Mouse (Mus musculus): ENCODE measurements around the gene Ankrd66. TPM values are rescaled to one million over a fixed set of nuclear protein-coding genes. Genes with fewer than 3 reads are reported as not detected.

Gene Ankrd66
- polyA plus RNA-seq (2021): not detected

GRCm38 (mm10) chr17:43543539-43543938 lies at the start of gene Ankrd66:
TSS of gene Ankrd66 (minus strand) at chr17:43543639.
- DNase-seq (ENCODE audit: low read depth, low spot score) (no peak), ATAC-seq (no peak)
- CTCF ChIA-PET: no interaction called here
- in situ Hi-C loops (cut with MboI; ENCODE audit: low pct_unique_long_range_greater_than_20kb): no loop called here
- POLR2A ChIA-PET: no interaction called here
- no peaks in the 10 kb centered on the region for H3K27me3 ChIP-seq
- no peak for TF ChIP-seq CTCF (IDR thresholded peaks at IDR 0.05)

- ChIA-PET POLR2A (interaction anchor here (0.9 kb wide), 1 partner anchor 9 kb away, joined by 3 read pairs; no protein-coding TSS in a partner anchor), CTCF (interaction anchor here (1.1 to 1.8 kb wide), 3 partner anchors 9 to 73 kb away, joined by 3 to 6 read pairs (median 3); no protein-coding TSS in a partner anchor)
- ATAC-seq: peak; percentile 87
- in situ Hi-C loops (cut with MboI; ENCODE audit: low pct_unique_long_range_greater_than_20kb): loop anchor here (10.0 kb wide), 1 partner anchor 58 kb away; no protein-coding TSS in a partner anchor
- DNase-seq (ENCODE audit: low read depth, low spot score): peak; percentile 59
- no peaks in the 10 kb centered on the region for H3K27me3 ChIP-seq
- no peak for TF ChIP-seq CTCF (IDR thresholded peaks at IDR 0.05)
Measured at GRCm38 (mm10) chr17:43592296-43593291, 49.2 kb upstream of the Ankrd66 start.

- ATAC-seq: no peak
- TF ChIP-seq CTCF (IDR thresholded peaks at IDR 0.05): no peak
Measured at GRCm38 (mm10) chr17:43590531-43590930, 47.1 kb upstream of the Ankrd66 start.

GRCm38 (mm10) chr17:43589750-43590149 lies 46.3 kb upstream of the Ankrd66 start:
- ChIA-PET CTCF (no interaction called here), POLR2A (no interaction called here)
- no peak for TF ChIP-seq CTCF (IDR thresholded peaks at IDR 0.05)
- in situ Hi-C loops (cut with MboI; ENCODE audit: low pct_unique_long_range_greater_than_20kb): loop anchor here (10.0 kb wide), 1 partner anchor 55 kb away; no protein-coding TSS in a partner anchor
- ATAC-seq (no peak), DNase-seq (ENCODE audit: low read depth, low spot score) (no peak)
- no peaks in the 10 kb centered on the region for H3K27me3 ChIP-seq

More at GRCm38 (mm10) chr17:43590531-43590930, 47.1 kb upstream of the Ankrd66 start:
- POLR2A ChIA-PET: no interaction called here
- CTCF ChIA-PET: no interaction called here
- no peaks in the 10 kb centered on the region for H3K27me3 ChIP-seq
- no peak for DNase-seq (ENCODE audit: low read depth, low spot score)
- in situ Hi-C loops (cut with MboI; ENCODE audit: low pct_unique_long_range_greater_than_20kb): loop anchor here (10.0 kb wide), 1 partner anchor 56 kb away; no protein-coding TSS in a partner anchor

GRCm38 (mm10) chr17:43587278-43587677 lies 43.8 kb upstream of the Ankrd66 start:
- ChIA-PET CTCF (no interaction called here), POLR2A (no interaction called here)
- in situ Hi-C loops (cut with MboI; ENCODE audit: low pct_unique_long_range_greater_than_20kb): no loop called here
- ATAC-seq: no peak
- no peak for TF ChIP-seq CTCF (IDR thresholded peaks at IDR 0.05)
- no peaks in the 10 kb centered on the region for H3K27me3 ChIP-seq
- no peak for DNase-seq (ENCODE audit: low read depth, low spot score)

GRCm38 (mm10) chr17:43584771-43585170 lies 41.3 kb upstream of the Ankrd66 start:
- DNase-seq (ENCODE audit: low read depth, low spot score): no peak
- no peak for TF ChIP-seq CTCF (IDR thresholded peaks at IDR 0.05)
- CTCF ChIA-PET: no interaction called here
- in situ Hi-C loops (cut with MboI; ENCODE audit: low pct_unique_long_range_greater_than_20kb): no loop called here
- POLR2A ChIA-PET: no interaction called here
- H3K27me3 ChIP-seq: no peaks in the 10 kb centered on the region
- ATAC-seq: no peak

GRCm38 (mm10) chr17:43581012-43581467 lies 37.6 kb upstream of the Ankrd66 start:
- POLR2A ChIA-PET: no interaction called here
- in situ Hi-C loops (cut with MboI; ENCODE audit: low pct_unique_long_range_greater_than_20kb): no loop called here
- CTCF ChIA-PET: interaction anchor here (1.0 to 1.3 kb wide), 4 partner anchors 9 to 317 kb away, joined by 4 to 6 read pairs (median 4); no protein-coding TSS in a partner anchor
- ATAC-seq (no peak), DNase-seq (ENCODE audit: low read depth, low spot score) (no peak)
- no peak for TF ChIP-seq CTCF (IDR thresholded peaks at IDR 0.05)
- no peaks in the 10 kb centered on the region for H3K27me3 ChIP-seq

GRCm38 (mm10) chr17:43580456-43580855 lies 37.0 kb upstream of the Ankrd66 start:
- in situ Hi-C loops (cut with MboI; ENCODE audit: low pct_unique_long_range_greater_than_20kb): no loop called here
- POLR2A ChIA-PET: no interaction called here
- CTCF ChIA-PET: interaction anchor here (1.0 to 1.1 kb wide), 2 partner anchors 10 to 317 kb away, joined by 4 to 6 read pairs; no protein-coding TSS in a partner anchor

GRCm38 (mm10) chr17:43573624-43574073 lies 30.2 kb upstream of the Ankrd66 start:
- POLR2A ChIA-PET: no interaction called here

More at GRCm38 (mm10) chr17:43580456-43580855, 37.0 kb upstream of the Ankrd66 start:
- H3K27me3 ChIP-seq: no peaks in the 10 kb centered on the region
- no peak for TF ChIP-seq CTCF (IDR thresholded peaks at IDR 0.05)
- no peak for ATAC-seq
- DNase-seq (ENCODE audit: low read depth, low spot score): no peak

GRCm38 (mm10) chr17:43569287-43569686 lies 25.8 kb upstream of the Ankrd66 start:
- in situ Hi-C loops (cut with MboI; ENCODE audit: low pct_unique_long_range_greater_than_20kb): no loop called here
- ATAC-seq (no peak), DNase-seq (ENCODE audit: low read depth, low spot score) (no peak)
- ChIA-PET CTCF (interaction anchor here (1.4 to 1.5 kb wide), 2 partner anchors 12 kb away, joined by 4 to 6 read pairs; no protein-coding TSS in a partner anchor), POLR2A (interaction anchor here (0.9 kb wide), 1 partner anchor 12 kb away, joined by 4 read pairs; no protein-coding TSS in a partner anchor)
- TF ChIP-seq CTCF (IDR thresholded peaks at IDR 0.05): no peak
- no peaks in the 10 kb centered on the region for H3K27me3 ChIP-seq

More at GRCm38 (mm10) chr17:43573624-43574073, 30.2 kb upstream of the Ankrd66 start:
- DNase-seq (ENCODE audit: low read depth, low spot score) (no peak), ATAC-seq (no peak)
- CTCF ChIA-PET: interaction anchor here (1.1 kb wide), 1 partner anchor 10 kb away, joined by 3 read pairs; no protein-coding TSS in a partner anchor
- in situ Hi-C loops (cut with MboI; ENCODE audit: low pct_unique_long_range_greater_than_20kb): no loop called here
- H3K27me3 ChIP-seq: no peaks in the 10 kb centered on the region
- no peak for TF ChIP-seq CTCF (IDR thresholded peaks at IDR 0.05)
